Mouse (Mus musculus) spleen, adult 2 months (tissue): Measurements from ENCODE around the gene Cox6a1. TPM values are rescaled to one million over a fixed set of nuclear protein-coding genes. Genes with fewer than 3 reads are reported as not detected.
A peak's percentile ranks its signal among the peaks of the same experiment; 100 is the strongest.

Experiments used
- DNase-seq, 2 experiments: peaks; one replicate each; pipeline versions ENCODE4 v3.0.0 to v3.0.0-alpha.2; 2012 to 2021; ENCODE audit warnings: low spot score in 2 of 2, low read depth in 1 of 2
- H3K27ac ChIP-seq: fragments of 200-500 bp; 2 replicates; pipeline ENCODE4 v1.5.1; 2012; ENCODE audit warnings: low read length, inconsistent platforms; ENCODE audit not compliant: insufficient read depth
- H3K27me3 ChIP-seq: fragments of 200-500 bp; 2 replicates; pipeline ENCODE4 v1.6.1; 2012; ENCODE audit warnings: mild to moderate bottlenecking, moderate library complexity, low read length, inconsistent platforms; ENCODE audit not compliant: control insufficient read depth, insufficient read depth
- H3K36me3 ChIP-seq: fragments of 200-500 bp; 2 replicates; pipeline ENCODE4 v1.6.1; 2012; ENCODE audit warnings: mild to moderate bottlenecking, low read length, inconsistent platforms; ENCODE audit not compliant: control insufficient read depth, insufficient read depth
- H3K4me1 ChIP-seq: fragments of 200-500 bp; 2 replicates; pipeline ENCODE4 v1.6.1; 2011; ENCODE audit warnings: inconsistent platforms; ENCODE audit not compliant: control insufficient read depth, insufficient read depth, insufficient read length
- H3K4me3 ChIP-seq: fragments of 200-500 bp; 2 replicates; pipeline ENCODE4 v1.5.1; 2011; ENCODE audit warnings: mild to moderate bottlenecking, inconsistent platforms; ENCODE audit not compliant: insufficient read depth, insufficient read length; ENCODE audit errors: extremely low read depth
- CTCF ChIP-seq: fragments of 200-500 bp; IDR thresholded peaks from 2 replicates; pipeline ENCODE4 v1.5.1; 2011; ENCODE audit warnings: mild to moderate bottlenecking, inconsistent platforms; ENCODE audit not compliant: insufficient read depth, insufficient read length, insufficient replicate concordance; ENCODE audit errors: extremely low read depth
- POLR2A ChIP-seq: fragments of 200-500 bp; IDR thresholded peaks from 2 replicates; pipeline ENCODE4 v1.6.1; 2011; ENCODE audit warnings: low read depth, low read length, inconsistent platforms
- WGBS: fragments of 180-500 bp; shearing (Covaris S2); methylation state at CpG from one replicate; pipeline ENCODE4 v1.1.7; 2018; 5-methylcytosine and 5-hydroxymethylcytosine counted together
- polyA plus RNA-seq: library from polyadenylated mRNA; depleted of rRNA; stranded (reverse); fragments of >200 nt; gene quantifications from 2 replicates; pipeline ENCODE4 v1.2.3, GENCODE M21; 2012

The Cox6a1 gene
- polyA plus RNA-seq, 1 experiment = 777 TPM

- no peak overlapping the region for H3K27ac ChIP-seq
- H3K36me3 ChIP-seq = no peaks in the 10 kb centered on the region
- 30% methylated on average over 19 of the region's 19 CpGs for WGBS
- no peak overlapping the region for H3K4me3 ChIP-seq
- no peak for TF ChIP-seq POLR2A
- no peak for TF ChIP-seq CTCF
- DNase-seq = no peak
- H3K27me3 ChIP-seq = no peaks in the 10 kb centered on the region
- no peaks in the 10 kb centered on the region for H3K4me1 ChIP-seq
Measured at GRCm38 (mm10) chr5:115362819-115363714, 14.3 kb upstream of the Cox6a1 start.

- H3K4me1 ChIP-seq = no peaks in the 10 kb centered on the region
- DNase-seq = no peak
- H3K27me3 ChIP-seq = no peaks in the 10 kb centered on the region
- 37% methylated on average over 7 of the region's 7 CpGs for WGBS
- H3K27ac ChIP-seq = no peak overlapping the region
- TF ChIP-seq POLR2A (no peak), CTCF (no peak)
- H3K36me3 ChIP-seq = no peaks in the 10 kb centered on the region
- no peak overlapping the region for H3K4me3 ChIP-seq
Measured at GRCm38 (mm10) chr5:115362216-115362615, 13.4 kb upstream of the Cox6a1 start.

- H3K27ac ChIP-seq = no peak overlapping the region
- no peak for DNase-seq
- 72% methylated on average over 5 of the region's 5 CpGs for WGBS
- no peaks in the 10 kb centered on the region for H3K27me3 ChIP-seq
- no peaks in the 10 kb centered on the region for H3K4me1 ChIP-seq
- H3K4me3 ChIP-seq = no peak overlapping the region
- no peak for TF ChIP-seq POLR2A
- no peak for TF ChIP-seq CTCF
- H3K36me3 ChIP-seq = no peaks in the 10 kb centered on the region
Measured at GRCm38 (mm10) chr5:115359851-115360372, 11.1 kb upstream of the Cox6a1 start.

GRCm38 (mm10) chr5:115359438-115359837 is 10.7 kb upstream of the Cox6a1 start:
- Histone ChIP-seq H3K4me1 (no peaks in the 10 kb centered on the region), H3K27me3 (no peaks in the 10 kb centered on the region), H3K27ac (no peak overlapping the region), H3K4me3 (no peak overlapping the region), H3K36me3 (no peaks in the 10 kb centered on the region)
- DNase-seq = no peak
- 50% methylated on average over 8 of the region's 8 CpGs for WGBS
- TF ChIP-seq POLR2A (no peak), CTCF (no peak)

GRCm38 (mm10) chr5:115358872-115359271 is 10.1 kb upstream of the Cox6a1 start:
- H3K27me3 ChIP-seq = no peaks in the 10 kb centered on the region
- no peak overlapping the region for H3K4me3 ChIP-seq
- H3K27ac ChIP-seq = no peak overlapping the region
- TF ChIP-seq CTCF (peak; percentile 97), POLR2A (no peak)
- H3K36me3 ChIP-seq = no peaks in the 10 kb centered on the region
- peak in 1 of 2 experiments; percentile 79 for DNase-seq
- 5% methylated on average over 12 of the region's 12 CpGs for WGBS
- no peaks in the 10 kb centered on the region for H3K4me1 ChIP-seq

GRCm38 (mm10) chr5:115355070-115355469 is 6.3 kb upstream of the Cox6a1 start:
- TF ChIP-seq CTCF (no peak), POLR2A (no peak)
- DNase-seq = no peak
- H3K27me3 ChIP-seq = no peaks in the 10 kb centered on the region

GRCm38 (mm10) chr5:115351348-115351747 is 2.6 kb upstream of the Cox6a1 start:
- Histone ChIP-seq H3K27ac (no peak overlapping the region), H3K4me1 (peaks cover 2% of the 10 kb centered on the region; the same call in 1 of the 2 replicates), H3K27me3 (no peaks in the 10 kb centered on the region), H3K4me3 (no peak overlapping the region), H3K36me3 (peaks cover 1% of the 10 kb centered on the region; the same call in 1 of the 2 replicates)
- TF ChIP-seq CTCF = no peak
- no peak for TF ChIP-seq POLR2A
- DNase-seq = no peak
- WGBS = 79% methylated on average over 5 of the region's 5 CpGs

More at GRCm38 (mm10) chr5:115355070-115355469, 6.3 kb upstream of the Cox6a1 start:
- H3K4me3 ChIP-seq = no peak overlapping the region
- H3K4me1 ChIP-seq = no peaks in the 10 kb centered on the region
- no peaks in the 10 kb centered on the region for H3K36me3 ChIP-seq
- WGBS = 59% methylated on average over 13 of the region's 13 CpGs
- H3K27ac ChIP-seq = no peak overlapping the region
